In the genomic region with DNA sequence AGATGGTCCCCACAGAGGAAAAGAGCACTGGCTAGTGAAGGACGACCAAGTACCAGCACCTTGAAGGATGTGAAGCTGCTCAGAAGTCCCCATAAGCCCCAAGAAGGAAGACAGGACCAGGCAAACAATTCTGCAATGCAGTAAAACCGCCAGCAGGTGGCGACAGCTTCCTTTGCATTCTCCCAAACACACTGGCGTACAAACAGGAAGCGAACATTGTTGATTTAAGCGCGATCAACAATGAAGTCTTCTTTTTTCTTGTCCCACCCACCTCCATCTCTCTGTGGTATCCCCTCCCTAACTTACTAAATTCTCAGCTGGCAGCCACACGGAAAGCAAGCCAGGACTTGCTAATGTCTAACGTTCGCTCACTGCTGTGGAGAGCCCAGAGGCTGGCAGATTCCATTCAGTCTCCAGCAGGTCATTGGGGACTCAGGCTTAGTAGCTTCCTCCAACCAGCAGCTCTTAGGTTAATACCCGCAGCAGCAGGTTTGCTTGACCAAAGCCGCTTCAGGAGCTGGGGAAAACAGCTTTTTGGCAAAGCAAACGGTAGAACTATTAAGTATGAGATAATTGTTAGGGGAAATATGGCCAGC, we compare ENCODE assay signal across 7 mouse cellular contexts.
DNase-seq lines count a peak whose midpoint lies in the region; TF ChIP-seq lines count a peak whose summit lies in the region.

No protein-coding gene starts in this region.

- DNase-seq in adrenal gland, adult 2 months: peak; percentile 75
- DNase-seq in cerebellum, postnatal 14 days: peak; percentile 88
- peak; percentile 87 to 89 for DNase-seq in frontal cortex, postnatal 36 days (ENCODE audit: low spot score in 2 of 2)
- DNase-seq in hindlimb bud, embryonic 11.5 days (ENCODE audit: extremely low spot score, low read depth, low spot score): peak; percentile 87
- DNase-seq in left cerebral cortex, adult 2 months (ENCODE audit: extremely low spot score in 1 of 2, low spot score in 2 of 2): peak; percentile 77 to 80
- peak; percentile 76 for DNase-seq in right cerebral cortex, postnatal 25 days

- H3K4me1 ChIP-seq in megakaryocyte, embryonic 14.5 days: peaks cover 5% of the 10 kb centered on the region; the same call in 1 of the 2 replicates

- intact Hi-C loops in left cerebral cortex, adult 2 months (cut with DNase I): loop anchor here (5.0 kb wide), 3 partner anchors 177 to 632 kb away; no protein-coding TSS in a partner anchor

- no peaks in the 10 kb centered on the region for H3K9me3 ChIP-seq in megakaryocyte, embryonic 14.5 days

- peak overlapping the region; percentile 41 for H3K4me3 ChIP-seq in left cerebral cortex, adult 2 months
- H3K4me3 ChIP-seq in megakaryocyte, embryonic 14.5 days (replicated peaks): peak overlapping the region; percentile 88

- no peaks in the 10 kb centered on the region for H3K27me3 ChIP-seq in megakaryocyte, embryonic 14.5 days (replicated peaks)

- peak; percentile 97 for TF ChIP-seq CTCF in left cerebral cortex, adult 2 months (IDR thresholded peaks at IDR 0.05)

- H3K36me3 ChIP-seq in megakaryocyte, embryonic 14.5 days (replicated peaks; ENCODE audit: low read length): no peaks in the 10 kb centered on the region

- peak overlapping the region; percentile 58; the same call in 1 of the 2 replicates for H3K27ac ChIP-seq in left cerebral cortex, adult 2 months

Comparison
In these comparisons a context has a peak if more than half of its experiments do, and no peak if none do; other contexts are left out.
1. Peak in every context shown above with its lines: DNase-seq, H3K4me3 ChIP-seq and H3K27ac ChIP-seq.